Mouse (Mus musculus) C2C12 (cell line): Measurements from ENCODE around the gene Wwox.

Experiments
- CTCF ChIP-seq: IDR thresholded peaks from one replicate; pipeline ENCODE4 v1.5.1; 2011; ENCODE audit not compliant: control insufficient read depth, insufficient read depth, insufficient read length
- MAX ChIP-seq: IDR thresholded peaks from one replicate; pipeline ENCODE4 v1.6.1; 2011; ENCODE audit warnings: mild to moderate bottlenecking, control low read depth
- MYOG ChIP-seq: IDR thresholded peaks from one replicate; pipeline ENCODE4 v1.6.1; 2011; ENCODE audit not compliant: control insufficient read depth, insufficient read length; ENCODE audit errors: extremely low read depth
- USF1 ChIP-seq: IDR thresholded peaks from one replicate; pipeline ENCODE4 v1.6.1; 2011; ENCODE audit warnings: low read depth, mild to moderate bottlenecking, control low read depth, moderate library complexity

GRCm38 (mm10) chr8:114421544-114421943 is 17.9 kb upstream of the Wwox start:
- TF ChIP-seq CTCF (no peak), MYOG (no peak), USF1 (no peak), MAX (no peak)
